Mouse (Mus musculus) ES-E14 (cell line): ENCODE measurements around the gene Aldh5a1. TPM values are rescaled to one million over a fixed set of nuclear protein-coding genes. Genes with fewer than 3 reads are reported as not detected.
A peak's percentile ranks its signal among the peaks of the same experiment; 100 is the strongest.

Source experiments
- DNase-seq: peaks from one replicate; pipeline ENCODE4 v3.0.0-alpha.2; 2013; ENCODE audit warnings: low read depth, low spot score
- H3K27ac ChIP-seq: 2 replicates; pipeline ENCODE4 v1.5.1; 2012; ENCODE audit warnings: low read depth, mild to moderate bottlenecking, low read length, moderate library complexity, mixed read lengths; ENCODE audit not compliant: poor library complexity, insufficient read depth, severe bottlenecking
- H3K36me3 ChIP-seq: 2 replicates; pipeline ENCODE4 v1.6.1; 2012; ENCODE audit warnings: mild to moderate bottlenecking, low read length, moderate library complexity, mixed read lengths; ENCODE audit not compliant: control insufficient read depth, poor library complexity, insufficient read depth, severe bottlenecking
- H3K4me1 ChIP-seq, 2 experiments: fragments of 150-350 bp in 1 of 2; sonication (generic) in 1 of 2; 2 replicates each; pipeline ENCODE4 v1.6.1; 2012; ENCODE audit warnings: low read length in 2 of 2, mild to moderate bottlenecking in 1 of 2, mixed read lengths in 1 of 2; ENCODE audit not compliant: control insufficient read depth in 2 of 2, insufficient read depth in 2 of 2, poor library complexity in 1 of 2
- H3K4me3 ChIP-seq, 2 experiments: fragments of 150-350 bp in 1 of 2; sonication (generic) in 1 of 2; 2 replicates each; pipeline ENCODE4 v1.5.1; 2012; ENCODE audit warnings: low read length in 2 of 2, low read depth in 1 of 2, mild to moderate bottlenecking in 1 of 2, mixed read lengths in 1 of 2; ENCODE audit not compliant: insufficient read depth in 1 of 2, poor library complexity in 1 of 2, severe bottlenecking in 1 of 2
- H3K9ac ChIP-seq: 2 replicates; pipeline ENCODE4 v1.6.1; 2012; ENCODE audit warnings: low read depth, mild to moderate bottlenecking, low read length, mixed read lengths; ENCODE audit not compliant: poor library complexity, insufficient read depth, severe bottlenecking
- H3K9me3 ChIP-seq: fragments of 150-350 bp; sonication (generic); 2 replicates; pipeline ENCODE4 v1.6.1; 2012; ENCODE audit warnings: low read depth, mild to moderate bottlenecking, low read length; ENCODE audit not compliant: control insufficient read depth, insufficient read depth
- CHD2 ChIP-seq: IDR thresholded peaks from 2 replicates; pipeline ENCODE4 v1.6.1; 2014; ENCODE audit warnings: mild to moderate bottlenecking, low read depth, low read length, inconsistent platforms
- HCFC1 ChIP-seq: IDR thresholded peaks from 2 replicates; pipeline ENCODE4 v1.6.1; 2012; ENCODE audit warnings: low read length, inconsistent platforms, borderline replicate concordance; ENCODE audit not compliant: insufficient read depth
- MAFK ChIP-seq: IDR thresholded peaks from 2 replicates; pipeline ENCODE4 v1.6.1; 2014; ENCODE audit warnings: mild to moderate bottlenecking, low read depth, low read length, inconsistent platforms; ENCODE audit not compliant: insufficient read depth
- ZC3H11A ChIP-seq: IDR thresholded peaks from 2 replicates; pipeline ENCODE4 v1.6.1; 2012; ENCODE audit warnings: low read depth, mild to moderate bottlenecking, inconsistent platforms, low read length, borderline replicate concordance
- ZNF384 ChIP-seq: IDR thresholded peaks from 2 replicates; pipeline ENCODE4 v1.6.1; 2012; ENCODE audit warnings: low read depth, low read length, inconsistent platforms
- in situ Hi-C, 2 experiments: fragments of 600-800 bp; cut with MboI; formaldehyde crosslinking; loops; one replicate each; pipeline ENCODE4 v1.15.1; 2025; ENCODE audit warnings: low sequenced_read_pairs in 2 of 2, inconsistent platforms in 1 of 2; ENCODE audit not compliant: unreplicated experiment in 2 of 2
- total RNA-seq: library from RNA; depleted of rRNA; stranded (reverse); fragments of 300-350 nt; gene quantifications from 2 replicates; pipeline ENCODE4 v1.2.3, GENCODE M21; 2012

Gene Aldh5a1
- total RNA-seq, 1 experiment, result 2.3 TPM

DNA sequence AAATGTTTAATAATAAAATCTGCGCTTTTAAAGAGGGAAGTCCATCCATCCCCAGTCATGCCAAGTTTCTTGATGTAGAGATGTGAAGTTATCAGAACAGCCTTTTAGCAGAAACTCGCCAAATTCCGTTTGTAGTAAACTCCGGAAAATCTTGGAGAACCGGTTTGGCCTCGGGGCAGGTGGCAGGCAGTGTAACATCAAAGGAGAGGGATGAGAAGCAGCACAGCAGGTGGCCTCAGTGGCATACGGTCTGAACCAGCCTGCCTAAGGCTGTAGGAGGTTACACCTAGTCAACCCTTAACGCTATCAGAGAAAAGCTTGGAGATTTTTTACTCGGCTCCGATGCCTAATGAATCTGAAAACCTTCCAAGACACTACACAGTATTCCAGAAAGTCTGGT lies 18.0 kb upstream of the Aldh5a1 start:
- TF ChIP-seq ZC3H11A (no peak), MAFK (no peak), HCFC1 (no peak), ZNF384 (no peak), CHD2 (no peak)
- in situ Hi-C loops, result no loop called here
- peak; percentile 76 for DNase-seq

GRCm38 (mm10) chr13:24955091-24955490 lies 17.6 kb upstream of the Aldh5a1 start:
- no peaks in the 10 kb centered on the region for H3K36me3 ChIP-seq
- no peak overlapping the region for H3K4me3 ChIP-seq
- in situ Hi-C loops, result no loop called here
- no peak overlapping the region for H3K27ac ChIP-seq
- TF ChIP-seq CHD2 (no peak), ZNF384 (no peak), MAFK (no peak), ZC3H11A (no peak), HCFC1 (no peak)
- no peak for DNase-seq
- H3K9me3 ChIP-seq, result no peaks in the 10 kb centered on the region
- no peak overlapping the region for H3K9ac ChIP-seq
- peaks cover 0 to 5% of the 10 kb centered on the region in 2 experiments; a peak in 1 of 4 replicates for H3K4me1 ChIP-seq

More for the DNA sequence above, 18.0 kb upstream of the Aldh5a1 start:
- Histone ChIP-seq H3K27ac (no peak overlapping the region), H3K36me3 (no peaks in the 10 kb centered on the region), H3K4me3 (no peak overlapping the region), H3K9ac (no peak overlapping the region), H3K9me3 (no peaks in the 10 kb centered on the region), H3K4me1 (peaks cover 0 to 5% of the 10 kb centered on the region in 2 experiments; a peak in 1 of 4 replicates)

- Histone ChIP-seq H3K4me1 (peaks cover 0 to 6% of the 10 kb centered on the region in 2 experiments; a peak in 1 of 4 replicates), H3K36me3 (no peaks in the 10 kb centered on the region), H3K4me3 (no peak overlapping the region), H3K27ac (no peak overlapping the region), H3K9ac (no peak overlapping the region), H3K9me3 (no peaks in the 10 kb centered on the region)
- TF ChIP-seq ZC3H11A (no peak), ZNF384 (no peak), CHD2 (no peak), MAFK (no peak), HCFC1 (no peak)
- in situ Hi-C loops, result no loop called here
- no peak for DNase-seq
These were observed 15.2 kb upstream of the Aldh5a1 start for GRCm38 (mm10) chr13:24952659-24953058.

DNA sequence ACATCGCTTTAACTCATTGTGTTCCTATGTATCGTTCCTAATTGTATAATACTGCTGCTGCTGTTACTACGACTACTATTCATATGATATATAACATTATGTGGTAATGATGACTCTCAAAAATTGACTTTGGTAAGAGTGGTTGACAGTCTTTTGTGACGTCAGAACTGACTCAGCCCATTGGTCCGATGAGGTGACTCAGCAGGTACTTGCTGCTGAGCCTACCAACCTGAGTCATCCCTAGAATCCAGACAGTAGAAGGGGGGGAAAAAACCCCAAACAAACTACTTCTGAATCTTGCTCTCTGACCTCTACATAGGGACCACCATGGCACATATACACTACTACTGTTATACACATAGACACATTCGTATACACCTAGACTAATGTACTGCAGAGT lies 11.4 kb upstream of the Aldh5a1 start:
- in situ Hi-C loops, result no loop called here
- TF ChIP-seq MAFK (peak; percentile 19; the same call in 1 of the 2 replicates), CHD2 (no peak)

DNA sequence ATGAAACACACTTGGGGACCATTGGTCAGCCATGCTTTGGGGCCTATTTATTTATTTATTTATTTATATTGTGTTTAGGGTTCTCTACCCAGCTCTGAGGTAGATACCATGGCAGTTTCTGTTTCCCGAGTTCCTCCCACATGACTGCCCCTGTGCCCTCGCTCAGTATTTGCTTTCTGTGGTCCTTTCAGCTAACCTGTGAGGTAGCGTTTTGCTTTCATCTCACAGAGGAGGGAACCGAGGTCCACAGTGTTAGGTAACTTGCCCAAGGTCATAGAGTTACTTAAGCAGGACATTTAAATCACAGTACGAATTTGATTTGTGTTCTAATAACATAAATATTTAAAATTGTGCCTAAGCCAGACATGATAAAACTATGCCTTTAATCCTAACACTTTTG lies 9.7 kb upstream of the Aldh5a1 start:
- no peak for DNase-seq
- Histone ChIP-seq H3K4me1 (peaks cover 0 to 1% of the 10 kb centered on the region in 2 experiments; a peak in 1 of 4 replicates), H3K36me3 (no peaks in the 10 kb centered on the region), H3K9me3 (no peaks in the 10 kb centered on the region), H3K4me3 (no peak overlapping the region), H3K27ac (no peak overlapping the region), H3K9ac (no peak overlapping the region)
- TF ChIP-seq HCFC1 (no peak), ZNF384 (no peak), MAFK (no peak), ZC3H11A (no peak), CHD2 (no peak)
- in situ Hi-C loops, result no loop called here

More for the DNA sequence above, 11.4 kb upstream of the Aldh5a1 start:
- no peaks in the 10 kb centered on the region for H3K9me3 ChIP-seq
- no peak overlapping the region for H3K9ac ChIP-seq
- H3K27ac ChIP-seq, result no peak overlapping the region
- H3K4me3 ChIP-seq, result no peak overlapping the region
- no peaks in the 10 kb centered on the region for H3K36me3 ChIP-seq
- H3K4me1 ChIP-seq, result peaks cover 0 to 1% of the 10 kb centered on the region in 2 experiments; a peak in 1 of 4 replicates
- no peak for DNase-seq
